Mouse (Mus musculus) E14TG2a.4 (cell line): ENCODE results near the gene Ubxn7.

Experiments used
- CTCF ChIP-seq: conservative IDR thresholded peaks from 2 replicates; pipeline ENCODE4 v1.5.1; 2014; ENCODE audit warnings: low read length
- NANOG ChIP-seq: IDR thresholded peaks from 2 replicates; pipeline ENCODE4 v1.6.1; 2014; ENCODE audit warnings: borderline replicate concordance, low read length, mixed read lengths

DNA sequence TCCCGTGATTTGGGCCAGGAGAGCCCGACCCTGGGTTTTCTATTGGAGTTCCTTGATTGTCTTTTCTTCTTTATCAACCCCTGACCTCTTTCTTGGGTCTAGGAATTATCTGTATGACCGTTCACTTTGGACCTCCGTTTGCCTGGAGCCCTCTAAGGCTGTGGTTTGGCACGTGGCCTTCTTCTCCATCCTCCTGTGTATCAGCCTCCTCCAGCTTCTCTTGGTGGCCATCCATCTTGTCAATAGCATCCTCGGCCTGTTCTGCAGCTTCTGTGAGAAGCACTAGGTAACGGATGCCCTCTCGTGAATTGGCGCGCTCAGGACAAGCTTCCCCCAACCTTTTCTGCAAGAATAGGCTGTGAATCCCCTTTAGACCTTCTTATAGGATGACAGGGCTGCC, 75.7 kb downstream of the Ubxn7 start:
- no peak for TF ChIP-seq CTCF
- TF ChIP-seq NANOG, result no peak
